ENCODE assay signal across 12 mouse cellular contexts in the genomic region with DNA sequence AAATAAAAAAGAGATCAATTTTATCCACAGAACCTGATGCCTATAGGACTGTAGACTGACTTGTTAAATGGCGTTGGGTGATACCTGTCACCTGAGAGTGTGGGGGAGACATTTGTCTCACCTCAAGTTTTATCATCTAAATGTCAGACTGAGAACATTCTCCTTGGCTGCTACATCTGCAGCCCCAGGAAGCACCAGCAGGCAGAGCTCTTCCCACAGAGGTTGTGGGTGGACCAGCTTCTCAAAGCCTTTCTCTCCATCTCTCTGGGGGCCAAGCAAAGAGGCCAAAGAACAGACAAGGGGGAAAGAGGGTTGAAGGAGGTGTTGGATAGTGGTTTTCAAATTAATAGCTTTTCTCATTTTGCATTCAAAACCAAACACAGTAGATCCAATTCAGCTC.
"Had no signal": no experiment of that assay in that cellular context is flagged by ENCODE, and none has a peak within 500 bp of the region (broad histone marks: within the 10 kb centered on the region; RNA-seq: fewer than 3 reads in every experiment).

No protein-coding gene starts in this region.

- H3K4me1 ChIP-seq: limb, embryonic 15.5 days; liver, embryonic 12.5 days; midbrain, embryonic 15.5 days; neural tube, embryonic 13.5 days; stomach, embryonic 15.5 days had no signal

- ATAC-seq: liver, embryonic 12.5 days; midbrain, embryonic 15.5 days had no signal

- H3K4me3 ChIP-seq: limb, embryonic 15.5 days; liver, embryonic 12.5 days; midbrain, embryonic 15.5 days; neural tube, embryonic 13.5 days; stomach, embryonic 15.5 days had no signal

- DNase-seq: kidney, adult 11 months; kidney, adult 9 months; kidney, postnatal 36 days; lung, embryonic 14.5 days; right cerebral cortex, postnatal 14 days; thymus, postnatal 4 days had no signal

- H3K27ac ChIP-seq: kidney, postnatal 0 days; limb, embryonic 15.5 days; liver, embryonic 12.5 days; midbrain, embryonic 15.5 days; neural tube, embryonic 13.5 days; stomach, embryonic 15.5 days had no signal
